Mouse (Mus musculus) liver, embryonic 13.5 days (tissue): ENCODE data around the gene Ugt1a6b. TPM values are rescaled to one million over a fixed set of nuclear protein-coding genes. Genes with fewer than 3 reads are reported as not detected.
"Not testable (repeated sequence)": the region's sequence is repeated elsewhere in the genome, so short reads cannot be mapped to it uniquely, and the experiment has no call there.

Source experiments
- ATAC-seq: fragments of 200-750 bp; cut with Nextera tagmentation; 2 replicates; pipeline ENCODE4 v1.8.0; 2017; ENCODE audit warnings: low read depth, mild to moderate bottlenecking, moderate number of reproducible peaks, moderate library complexity
- DNase-seq: peaks from one replicate; pipeline ENCODE4 v3.0.0; 2022
- H3K27ac ChIP-seq: fragments of 300-500 bp; sonication (generic); 2 replicates; pipeline ENCODE4 v1.5.1; 2015; ENCODE audit warnings: moderate library complexity, mild to moderate bottlenecking, inconsistent platforms
- H3K27me3 ChIP-seq: fragments of 300-500 bp; sonication (generic); 2 replicates; pipeline ENCODE4 v1.6.1; 2015; ENCODE audit warnings: mild to moderate bottlenecking, inconsistent platforms
- H3K36me3 ChIP-seq: fragments of 300-500 bp; sonication (generic); 2 replicates; pipeline ENCODE4 v1.6.1; 2015; ENCODE audit warnings: mild to moderate bottlenecking, inconsistent platforms
- H3K4me1 ChIP-seq: fragments of 300-500 bp; sonication (generic); replicated peaks from 2 replicates; pipeline ENCODE4 v1.6.1; 2015; ENCODE audit warnings: inconsistent platforms
- H3K4me2 ChIP-seq: fragments of 300-500 bp; sonication (generic); 2 replicates; pipeline ENCODE4 v1.6.1; 2015; ENCODE audit warnings: inconsistent platforms, mild to moderate bottlenecking, moderate library complexity
- H3K4me3 ChIP-seq: fragments of 300-500 bp; sonication (generic); replicated peaks from 2 replicates; pipeline ENCODE4 v1.5.1; 2015; ENCODE audit warnings: mild to moderate bottlenecking, inconsistent platforms
- H3K9ac ChIP-seq: fragments of 300-500 bp; sonication (generic); 2 replicates; pipeline ENCODE4 v1.6.1; 2015; ENCODE audit warnings: mild to moderate bottlenecking, inconsistent platforms
- H3K9me3 ChIP-seq: fragments of 300-500 bp; sonication (generic); replicated peaks from 2 replicates; pipeline ENCODE4 v1.6.1; 2016; ENCODE audit warnings: inconsistent platforms
- WGBS: fragments of 180-500 bp; shearing (Covaris S2); methylation state at CpG from one replicate; pipeline ENCODE4 v1.1.7; 2015; ENCODE audit not compliant: insufficient replicate concordance; 5-methylcytosine and 5-hydroxymethylcytosine counted together
- polyA plus RNA-seq: library from polyadenylated mRNA; unstranded; fragments of >200 nt; fragmentation: Nextera tagmentation; extraction: Ambion mirVana; gene quantifications from 2 replicates; pipeline ENCODE4 v1.2.1, GENCODE M21; 2015

The Ugt1a6b gene
- polyA plus RNA-seq, result 2.1 TPM in 2 replicates

DNA sequence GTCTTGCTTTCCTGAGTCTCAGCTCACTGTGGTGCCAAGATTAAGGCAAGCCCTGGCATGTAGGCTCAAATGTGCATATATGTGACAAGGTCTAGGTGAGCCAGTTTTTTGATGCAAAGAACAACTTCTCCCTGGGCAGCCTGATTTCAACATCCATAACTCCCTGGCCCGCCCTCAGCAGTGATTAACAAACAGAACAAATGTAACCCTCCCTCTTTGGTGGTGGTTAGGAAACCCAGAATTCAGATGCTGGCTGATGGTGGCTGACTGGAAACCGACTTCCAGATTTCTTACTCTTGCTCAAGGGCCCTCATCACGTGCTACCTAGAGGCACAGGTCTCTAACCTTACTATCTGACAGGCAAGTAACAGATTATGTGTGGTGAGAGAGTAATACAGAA, at the start of gene Ugt1a6b:
Ugt1a6b (plus strand) TSS at position 234 of the 400 bp plus-strand sequence.
- not testable (repeated sequence) for H3K36me3 ChIP-seq, H3K27me3 ChIP-seq, DNase-seq, H3K4me2 ChIP-seq, H3K9me3 ChIP-seq, ATAC-seq, H3K4me1 ChIP-seq, H3K9ac ChIP-seq, H3K27ac ChIP-seq, H3K4me3 ChIP-seq
- 14% methylated on average over 3 of the region's 3 CpGs for WGBS

DNA sequence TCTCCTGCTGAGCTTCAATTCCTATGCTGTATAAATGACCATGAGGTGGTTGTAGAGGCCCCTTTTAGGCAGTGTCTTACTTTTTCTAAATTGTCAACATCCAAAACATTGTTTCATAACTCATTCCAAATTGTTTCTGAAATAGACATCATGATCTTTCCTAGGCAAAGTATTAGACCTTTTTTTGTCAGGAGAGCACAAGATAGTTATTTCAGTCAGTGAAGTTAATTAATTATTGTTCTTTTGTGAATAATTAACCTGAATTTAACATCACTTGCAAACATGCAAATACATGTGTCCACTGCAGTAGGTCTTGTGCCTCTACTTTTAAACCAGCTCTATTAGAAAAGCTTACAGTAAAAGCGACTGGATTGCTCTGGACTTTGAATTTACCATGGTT, 48.0 kb upstream of the Ugt1a6b start, which contains the start of gene Ugt1a10:
Ugt1a10 (plus strand) TSS at position 301 of the 400 bp plus-strand sequence.
- Histone ChIP-seq H3K9ac (no peak within 1 kb of the TSS), H3K27ac (no peak within 1 kb of the TSS), H3K4me1 (no peaks in the 10 kb centered on the region), H3K36me3 (no peaks in the 10 kb centered on the region), H3K4me2 (no peak within 1 kb of the TSS), H3K27me3 (no peaks in the 10 kb centered on the region), H3K9me3 (no peaks in the 10 kb centered on the region), H3K4me3 (no peak within 1 kb of the TSS)
- DNase-seq, result no peak
- ATAC-seq, result no peak
- WGBS, result 55% methylated on average over 1 of the region's 1 CpGs

DNA sequence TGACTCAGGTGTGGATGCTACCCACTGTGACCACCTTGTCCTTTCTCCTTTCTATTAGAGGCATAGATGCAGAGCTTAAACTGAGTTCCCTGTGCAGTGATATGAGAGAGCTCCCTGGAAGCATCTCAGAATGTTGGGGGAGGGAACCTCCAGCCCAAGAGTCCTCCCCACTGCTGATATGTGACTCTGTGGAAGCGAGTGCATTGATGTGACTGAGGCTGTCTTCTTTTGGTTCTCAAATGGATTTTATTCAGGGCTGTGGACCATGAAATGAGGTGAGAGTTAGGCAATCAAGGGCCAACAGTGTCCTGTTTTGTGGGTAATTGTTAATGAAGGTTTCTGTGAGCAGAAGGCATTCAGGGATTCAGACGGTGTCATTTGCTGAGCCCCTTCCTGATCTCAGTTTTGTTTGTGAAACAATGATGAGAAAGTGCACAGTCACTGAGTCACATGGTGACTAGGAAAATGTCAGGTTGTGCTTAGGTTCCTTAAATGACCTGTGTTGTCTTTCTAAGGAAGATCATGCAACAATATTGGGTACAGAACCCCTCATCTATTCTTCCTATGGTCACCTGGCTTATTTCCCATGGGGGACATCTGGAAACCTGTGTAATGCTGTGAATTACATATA, 36.5 kb upstream of the Ugt1a6b start:
- not testable (repeated sequence) for H3K4me3 ChIP-seq, ATAC-seq, H3K27ac ChIP-seq, DNase-seq, H3K9me3 ChIP-seq, H3K36me3 ChIP-seq, H3K4me1 ChIP-seq, H3K27me3 ChIP-seq, H3K9ac ChIP-seq, H3K4me2 ChIP-seq
- 33% methylated on average over 1 of the region's 2 CpGs for WGBS

DNA sequence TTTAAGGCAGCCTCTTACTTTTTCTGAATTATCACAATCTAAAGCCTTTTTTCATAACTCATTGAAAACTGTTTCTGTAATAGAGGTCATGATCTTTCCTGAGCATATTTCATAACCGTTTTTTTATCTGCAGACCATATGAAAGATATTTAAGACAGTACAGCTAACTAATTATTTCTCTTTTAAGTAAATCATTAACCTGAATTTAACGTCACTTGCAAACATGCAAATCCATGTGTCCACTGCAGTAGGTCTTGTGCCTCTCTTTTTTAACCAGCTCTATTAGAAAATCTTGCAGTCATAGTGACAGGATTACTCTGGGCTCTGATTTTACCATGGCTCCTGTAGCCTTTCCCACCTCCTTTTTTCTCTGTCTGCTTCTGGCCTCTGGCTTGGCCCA, 32.6 kb upstream of the Ugt1a6b start, which contains the start of gene Ugt1a9:
Ugt1a9 (plus strand) TSS at position 306 of the 400 bp plus-strand sequence.
- H3K4me1 ChIP-seq, result no peaks in the 10 kb centered on the region
- H3K4me2 ChIP-seq, result no peak within 1 kb of the TSS
- DNase-seq, result no peak
- H3K4me3 ChIP-seq, result no peak within 1 kb of the TSS
- H3K27me3 ChIP-seq, result no peaks in the 10 kb centered on the region
- no peaks in the 10 kb centered on the region for H3K36me3 ChIP-seq
- H3K9me3 ChIP-seq, result no peaks in the 10 kb centered on the region
- no peak within 1 kb of the TSS for H3K27ac ChIP-seq
- no peak for ATAC-seq
- H3K9ac ChIP-seq, result no peak within 1 kb of the TSS
- 38% methylated on average over 2 of the region's 2 CpGs for WGBS

DNA sequence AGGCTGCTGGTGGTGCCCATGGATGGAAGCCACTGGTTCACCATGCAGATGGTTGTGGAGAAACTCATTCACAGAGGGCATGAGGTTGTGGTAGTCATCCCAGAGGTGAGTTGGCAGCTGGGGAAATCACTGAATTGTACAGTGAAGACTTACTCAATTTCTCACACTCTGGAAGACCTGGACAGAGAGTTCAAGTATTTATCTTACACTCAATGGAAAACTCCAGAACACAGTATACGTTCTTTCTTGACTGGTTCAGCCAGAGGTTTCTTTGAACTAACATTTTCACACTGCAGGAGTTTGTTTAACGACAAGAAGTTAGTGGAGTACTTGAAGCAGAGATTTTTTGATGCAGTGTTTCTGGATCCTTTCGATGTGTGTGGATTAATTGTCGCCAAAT, 32.1 kb upstream of the Ugt1a6b start:
- H3K4me2 ChIP-seq, result no peak overlapping the region

DNA sequence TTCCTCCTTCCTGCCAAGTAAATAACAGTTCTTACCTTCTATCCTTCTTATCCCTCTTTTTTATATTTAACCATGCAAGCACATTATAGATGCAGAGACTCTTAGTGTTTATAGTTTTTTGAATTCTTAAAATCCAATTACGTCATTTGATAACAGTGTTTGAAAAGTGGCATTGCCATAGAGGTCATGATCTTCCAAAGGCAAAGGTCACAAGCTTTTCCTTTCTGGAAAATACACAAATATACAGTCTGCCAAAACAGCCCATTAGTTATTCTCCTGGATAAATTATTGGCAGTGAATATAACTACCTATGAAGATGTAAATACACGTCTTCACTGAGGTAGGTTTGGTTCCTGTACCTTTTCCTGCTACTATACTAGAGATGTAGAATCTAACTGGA, 28.6 kb upstream of the Ugt1a6b start:
- 61% methylated on average over 2 of the region's 2 CpGs for WGBS
- ATAC-seq, result no peak
- Histone ChIP-seq H3K4me1 (no peaks in the 10 kb centered on the region), H3K36me3 (no peaks in the 10 kb centered on the region), H3K4me3 (no peak overlapping the region), H3K4me2 (no peak overlapping the region), H3K27me3 (no peaks in the 10 kb centered on the region), H3K27ac (no peak overlapping the region), H3K9ac (no peak overlapping the region), H3K9me3 (no peaks in the 10 kb centered on the region)
- no peak for DNase-seq

More for the DNA sequence above, 32.1 kb upstream of the Ugt1a6b start:
- no peak overlapping the region for H3K4me3 ChIP-seq
- H3K9me3 ChIP-seq, result no peaks in the 10 kb centered on the region
- no peak overlapping the region for H3K9ac ChIP-seq
- H3K4me1 ChIP-seq, result no peaks in the 10 kb centered on the region
- ATAC-seq (no peak), DNase-seq (no peak)
- no peak overlapping the region for H3K27ac ChIP-seq
- WGBS, result 56% methylated on average over 4 of the region's 4 CpGs
- H3K36me3 ChIP-seq, result no peaks in the 10 kb centered on the region
- H3K27me3 ChIP-seq, result no peaks in the 10 kb centered on the region

DNA sequence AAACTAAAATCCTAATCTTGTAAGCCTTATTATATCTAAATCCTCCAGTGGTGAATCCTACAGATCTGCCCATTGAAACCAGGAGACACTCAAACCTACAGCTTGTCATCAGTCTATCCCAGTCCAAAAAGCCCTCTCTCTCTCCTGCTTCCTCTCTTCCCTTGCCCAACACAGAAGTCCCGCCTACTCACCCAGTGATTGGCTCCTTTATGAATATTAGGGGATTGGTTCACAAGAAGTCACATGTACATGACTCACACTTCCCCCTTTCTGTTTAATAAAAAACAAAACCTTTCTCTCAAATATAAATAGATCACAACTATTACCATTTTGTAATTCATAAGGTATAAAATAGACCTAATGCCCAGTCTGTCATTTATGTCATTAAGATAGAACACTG, 25.9 kb upstream of the Ugt1a6b start:
- Histone ChIP-seq H3K27me3 (no peaks in the 10 kb centered on the region), H3K4me1 (no peaks in the 10 kb centered on the region), H3K4me3 (no peak overlapping the region), H3K9me3 (no peaks in the 10 kb centered on the region), H3K27ac (no peak overlapping the region), H3K9ac (no peak overlapping the region), H3K36me3 (no peaks in the 10 kb centered on the region), H3K4me2 (no peak overlapping the region)
- no peak for DNase-seq
- 58% methylated on average over 1 of the region's 1 CpGs for WGBS
- no peak for ATAC-seq

DNA sequence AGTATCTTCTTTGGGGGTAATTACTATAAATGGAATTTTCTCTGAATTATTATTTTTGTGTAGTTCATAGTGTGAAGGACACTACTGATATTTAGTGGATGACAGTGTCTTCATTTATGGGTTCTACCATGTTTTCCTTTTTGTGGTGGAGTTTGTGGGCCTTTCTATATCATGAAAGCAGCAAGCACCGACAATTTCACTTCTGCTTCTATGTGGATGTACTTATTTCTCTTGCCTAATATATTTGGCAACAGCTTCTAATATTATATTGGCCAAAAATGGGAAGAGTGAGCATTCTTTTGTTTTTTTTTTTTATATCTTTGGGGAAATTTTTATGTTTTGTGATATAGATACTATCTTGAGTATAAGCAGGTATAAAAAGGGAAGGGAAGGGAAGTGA, 21.4 kb upstream of the Ugt1a6b start:
- H3K36me3 ChIP-seq, result no peaks in the 10 kb centered on the region
- H3K27ac ChIP-seq, result no peak overlapping the region
- no peak overlapping the region for H3K4me2 ChIP-seq
- H3K4me1 ChIP-seq, result no peaks in the 10 kb centered on the region
- no peak for DNase-seq
- WGBS, result 62% methylated on average over 1 of the region's 1 CpGs
- no peaks in the 10 kb centered on the region for H3K27me3 ChIP-seq
- ATAC-seq, result no peak
- no peak overlapping the region for H3K9ac ChIP-seq
- H3K9me3 ChIP-seq, result no peaks in the 10 kb centered on the region
- H3K4me3 ChIP-seq, result no peak overlapping the region

DNA sequence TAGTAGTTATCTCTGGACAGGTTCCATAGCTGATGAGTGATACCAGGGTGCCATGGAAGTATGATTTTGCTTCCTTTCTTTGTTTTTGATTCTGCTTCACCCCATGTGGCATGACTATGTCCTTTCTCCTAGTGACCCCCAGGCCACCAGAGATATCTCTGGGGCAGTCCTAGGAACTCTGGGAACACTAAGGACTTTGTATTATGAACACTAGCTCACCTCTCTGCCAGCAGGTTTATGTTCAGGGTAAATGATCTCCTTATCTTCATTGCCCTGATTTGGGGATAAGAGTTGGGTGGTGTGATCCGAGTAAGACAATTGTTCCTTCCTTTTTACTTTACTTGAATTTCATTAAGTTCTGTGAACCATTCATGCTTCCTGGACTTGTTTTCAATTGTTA, 16.9 kb upstream of the Ugt1a6b start:
- Histone ChIP-seq H3K4me2 (no peak overlapping the region), H3K36me3 (no peaks in the 10 kb centered on the region), H3K27me3 (no peaks in the 10 kb centered on the region), H3K27ac (no peak overlapping the region), H3K4me1 (no peaks in the 10 kb centered on the region), H3K9ac (no peak overlapping the region), H3K4me3 (no peak overlapping the region), H3K9me3 (no peaks in the 10 kb centered on the region)
- ATAC-seq (no peak), DNase-seq (no peak)
- 37% methylated on average over 1 of the region's 1 CpGs for WGBS

DNA sequence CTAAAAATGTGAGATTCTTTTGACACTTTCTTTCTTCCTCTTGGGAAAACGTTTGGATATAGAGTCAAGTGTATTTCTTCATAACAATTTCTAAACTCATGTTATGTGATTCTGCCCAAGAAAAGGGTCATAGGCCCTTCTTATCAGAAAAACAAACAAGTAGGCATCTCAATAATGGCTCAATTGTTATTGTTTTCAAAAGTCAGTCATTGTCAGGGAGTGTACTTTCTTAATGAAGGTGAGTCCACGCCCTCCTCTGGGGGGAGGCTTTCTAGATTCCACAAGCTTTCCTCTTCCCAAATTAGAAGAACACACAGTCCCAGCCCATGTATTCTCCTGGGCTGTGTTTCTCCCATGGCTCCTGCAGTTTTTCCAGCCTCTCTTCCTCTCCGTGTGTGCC, 15.5 kb upstream of the Ugt1a6b start, which contains the start of gene Ugt1a8:
Ugt1a8 (plus strand) TSS at position 301 of the 400 bp plus-strand sequence.
- no peaks in the 10 kb centered on the region for H3K9me3 ChIP-seq
- H3K27ac ChIP-seq, result no peak within 1 kb of the TSS
- no peak for ATAC-seq
- H3K4me1 ChIP-seq, result no peaks in the 10 kb centered on the region
- no peak within 1 kb of the TSS for H3K4me2 ChIP-seq
- H3K9ac ChIP-seq, result no peak within 1 kb of the TSS
- no peaks in the 10 kb centered on the region for H3K27me3 ChIP-seq
- DNase-seq, result no peak
- WGBS, result 56% methylated on average over 3 of the region's 3 CpGs
- no peaks in the 10 kb centered on the region for H3K36me3 ChIP-seq
- no peak within 1 kb of the TSS for H3K4me3 ChIP-seq

DNA sequence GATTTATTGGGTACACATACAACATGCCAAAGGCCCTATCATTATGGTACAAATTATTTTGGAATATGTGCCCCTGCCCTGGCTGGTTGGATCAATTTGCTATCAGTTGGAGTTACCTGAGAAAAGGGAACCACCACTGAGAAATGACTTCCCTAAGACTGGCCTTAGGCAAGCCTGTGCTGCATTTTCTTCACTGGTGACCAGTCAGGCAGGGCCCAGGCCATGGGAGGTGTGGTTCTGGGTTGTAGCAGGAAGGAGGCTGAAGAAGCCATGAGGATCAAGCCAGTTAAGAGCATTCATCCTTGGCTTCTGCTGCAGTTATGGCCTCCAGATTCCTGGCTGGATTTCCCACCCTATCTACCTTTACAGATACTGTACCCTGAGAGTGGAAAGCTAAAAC, 10.7 kb upstream of the Ugt1a6b start:
- DNase-seq (no peak), ATAC-seq (no peak)
- no peak overlapping the region for H3K27ac ChIP-seq
- no peaks in the 10 kb centered on the region for H3K4me1 ChIP-seq
- H3K36me3 ChIP-seq, result no peaks in the 10 kb centered on the region
- no peaks in the 10 kb centered on the region for H3K27me3 ChIP-seq
- H3K4me2 ChIP-seq, result no peak overlapping the region
- no peak overlapping the region for H3K9ac ChIP-seq
- no peak overlapping the region for H3K4me3 ChIP-seq
- H3K9me3 ChIP-seq, result no peaks in the 10 kb centered on the region

DNA sequence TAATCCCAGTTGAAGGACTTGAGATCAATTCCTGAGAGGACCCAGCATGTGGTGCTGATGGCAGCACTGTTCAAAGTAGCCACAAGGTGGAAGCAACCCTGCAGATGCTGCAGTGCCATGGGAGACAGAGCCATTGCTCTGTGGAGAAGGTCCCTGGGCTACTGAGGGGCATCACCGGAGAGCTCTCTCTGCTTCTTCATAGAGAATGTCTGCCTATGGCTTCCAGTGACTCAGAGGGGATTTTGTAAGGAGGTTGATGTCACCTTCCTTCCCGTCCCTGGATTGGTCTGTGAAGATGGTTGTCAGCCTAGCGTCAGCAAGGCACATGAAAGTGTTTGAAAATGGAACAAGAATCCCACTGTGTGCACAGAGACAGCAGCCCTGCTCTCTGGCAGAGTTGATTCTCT, 8.8 kb upstream of the Ugt1a6b start:
- WGBS, result 32% methylated on average over 3 of the region's 3 CpGs
- H3K4me3 ChIP-seq, H3K4me2 ChIP-seq, H3K9ac ChIP-seq, H3K4me1 ChIP-seq, H3K36me3 ChIP-seq, H3K27ac ChIP-seq, H3K9me3 ChIP-seq, DNase-seq, H3K27me3 ChIP-seq: not testable (repeated sequence)
- 0 out of 2 replicates have a peak, but pooled peaks have one; percentile 48 for ATAC-seq
